Mouse (Mus musculus) skeletal muscle tissue, adult 2 months (tissue): ENCODE data around the gene Prrt4.
"Not testable (repeated sequence)": the region's sequence is repeated elsewhere in the genome, so short reads cannot be mapped to it uniquely, and the experiment has no call there.

ENCODE experiments used
- DNase-seq: peaks from one replicate; pipeline ENCODE4 v3.0.0-alpha.2; 2012; ENCODE audit warnings: low read depth, low spot score

Gene Prrt4

DNA sequence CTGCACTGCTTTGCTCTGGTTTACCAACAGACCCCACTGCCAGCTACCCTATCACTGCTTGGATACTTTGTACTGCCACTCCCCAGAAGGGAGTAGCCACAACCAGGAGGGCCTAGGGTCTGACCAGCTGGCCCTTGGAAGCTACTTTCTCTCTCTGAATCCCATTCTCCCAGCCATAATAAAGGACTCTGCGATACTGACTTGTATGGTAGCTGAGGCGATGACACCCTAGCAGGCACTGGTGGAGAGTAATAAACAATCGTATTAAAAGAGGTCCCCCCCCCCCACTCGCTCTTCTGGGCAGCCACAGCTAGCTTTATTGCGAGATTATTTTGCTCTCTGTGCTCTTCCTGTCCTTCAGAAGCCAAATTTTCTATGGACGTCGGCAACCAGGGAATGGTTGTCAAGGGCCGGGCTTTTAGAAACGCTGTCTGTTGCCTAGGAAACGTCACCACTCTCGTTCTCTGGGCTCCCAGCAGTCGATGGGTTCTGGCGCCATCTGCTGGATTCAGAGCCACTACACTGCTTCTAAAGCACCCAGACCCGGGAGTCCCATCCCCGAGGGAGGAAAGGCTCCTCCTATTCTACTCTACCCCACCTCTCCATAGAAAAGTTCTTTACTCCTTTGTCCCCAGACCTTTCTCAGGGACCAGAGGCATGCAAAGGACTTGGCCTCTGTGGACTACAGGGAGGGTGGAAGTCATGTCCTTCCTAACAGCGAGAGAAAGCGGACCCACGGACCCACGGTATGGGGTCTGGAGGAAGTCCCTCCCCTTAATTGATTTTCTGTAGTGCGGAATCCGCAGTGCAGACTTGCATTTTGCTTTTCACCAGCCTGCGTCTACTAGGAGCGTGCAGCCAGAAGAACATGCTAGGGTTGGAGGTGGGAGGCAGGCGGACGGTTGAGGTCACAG is 19.2 kb upstream of the Prrt4 start:
- DNase-seq: peak; percentile 76

DNA sequence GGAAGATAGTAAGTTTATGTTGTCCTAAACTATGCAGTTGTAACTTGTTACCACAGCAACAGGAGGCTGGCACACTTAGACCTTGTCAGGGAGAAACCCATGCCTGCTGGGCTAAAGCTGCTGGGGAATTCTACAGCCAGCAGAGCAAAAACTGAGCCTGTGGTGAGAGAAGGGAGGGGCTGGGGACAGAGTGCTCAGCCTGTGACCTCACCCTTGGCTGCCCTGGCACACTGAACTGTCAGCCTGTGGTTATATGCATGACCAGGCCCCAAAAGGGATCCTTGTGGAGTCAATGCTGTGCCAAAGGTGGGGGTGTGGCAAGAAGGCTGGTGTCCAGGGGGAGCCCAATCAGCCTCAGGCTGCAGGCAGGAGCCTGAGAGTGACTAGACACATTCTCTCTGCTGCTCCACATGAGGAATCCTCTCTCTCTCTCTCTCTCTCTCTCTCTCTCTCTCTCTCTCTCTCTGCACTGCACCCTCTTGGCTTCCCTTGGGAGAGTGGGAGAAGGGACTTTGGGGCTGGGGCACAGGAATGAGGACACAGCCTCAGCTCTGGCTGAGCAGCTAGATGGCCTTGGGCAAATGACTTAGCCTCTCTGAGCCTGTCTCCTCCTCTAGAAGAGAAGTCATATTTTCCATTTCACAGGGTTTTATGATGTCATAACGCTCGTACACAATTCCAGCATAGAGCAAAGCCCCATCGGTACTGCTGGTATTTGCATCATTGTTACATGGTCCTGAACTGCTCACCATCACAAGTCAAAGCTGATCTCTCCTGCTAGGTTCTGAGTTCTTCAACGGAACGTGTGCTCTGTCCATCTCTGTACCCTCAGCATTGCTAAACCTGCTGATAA is 16.7 kb upstream of the Prrt4 start:
- no peak for DNase-seq

GRCm38 (mm10) chr6:29195146-29195545 is 15.8 kb upstream of the Prrt4 start:
- DNase-seq: no peak

- DNase-seq: no peak
Observed at GRCm38 (mm10) chr6:29193961-29194750, 14.8 kb upstream of the Prrt4 start.

- DNase-seq: no peak
Observed at GRCm38 (mm10) chr6:29187936-29188335, 8.6 kb upstream of the Prrt4 start.

GRCm38 (mm10) chr6:29179843-29180242 is 459 bp upstream of the Prrt4 start:
- no peak for DNase-seq

DNA sequence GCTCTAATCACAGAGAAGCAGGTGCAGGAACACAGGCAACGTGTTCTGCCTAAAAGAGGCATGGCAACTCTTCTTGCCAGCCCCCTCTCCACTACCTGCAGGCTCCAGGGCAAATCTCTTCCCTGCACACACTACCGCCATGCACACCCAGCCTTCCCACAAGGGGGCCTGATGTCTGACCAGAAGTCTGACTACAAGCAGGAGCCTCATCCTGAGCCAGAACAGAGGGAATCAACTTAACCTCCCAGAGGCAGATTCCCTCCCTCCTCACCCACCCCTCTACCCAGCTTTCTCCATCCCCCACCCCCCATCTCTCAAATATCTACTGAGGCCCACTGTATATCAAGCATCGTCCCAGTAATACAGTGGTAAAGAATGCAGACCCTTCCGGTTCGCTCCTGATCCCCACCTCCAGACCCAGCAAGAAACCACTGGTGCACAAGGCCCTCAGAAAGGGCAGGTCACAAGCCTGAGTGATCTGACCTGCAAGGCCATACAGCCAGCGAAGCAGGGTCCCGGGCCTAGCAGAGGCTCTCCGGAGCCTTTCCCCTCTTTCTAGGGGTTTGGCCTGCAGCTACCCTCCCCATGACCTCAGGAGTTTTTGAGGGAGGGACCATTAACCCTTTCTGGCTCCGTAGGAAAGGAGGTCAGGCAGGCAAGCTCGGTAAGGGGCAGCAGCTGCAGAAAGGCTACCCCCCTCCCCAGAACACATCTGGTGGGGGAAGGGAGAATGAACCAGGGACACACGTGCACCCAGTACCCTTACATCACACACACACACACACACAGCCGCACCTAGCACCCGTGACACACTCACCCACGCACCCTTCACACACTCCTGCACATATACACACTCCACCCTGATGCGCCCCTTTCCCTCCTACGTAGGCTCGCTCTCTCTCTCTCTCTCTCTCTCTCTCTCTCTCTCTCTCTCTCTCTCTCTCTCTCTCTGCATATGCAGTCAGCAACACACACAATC is 1.2 kb downstream of the Prrt4 start:
- no peak for DNase-seq

DNA sequence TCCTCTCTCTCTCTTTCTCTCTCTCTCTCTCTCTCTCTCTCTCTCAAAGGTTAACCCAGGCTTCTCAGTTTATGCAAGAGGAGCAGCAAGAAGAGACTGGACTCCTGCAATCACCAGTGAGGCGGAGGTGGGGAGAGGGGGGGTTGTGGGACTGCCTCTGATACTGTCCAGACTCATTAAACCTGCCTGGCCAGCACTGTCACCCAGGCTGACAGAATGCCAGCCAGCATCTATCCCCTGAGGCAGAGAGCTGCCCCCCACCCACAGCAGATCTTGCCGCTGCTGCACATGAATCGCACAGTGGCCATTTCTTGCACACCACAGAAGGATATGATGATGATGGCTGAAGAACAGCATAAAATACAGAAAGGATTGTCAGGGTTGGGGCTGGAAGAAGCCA is 4.3 kb downstream of the Prrt4 start:
- DNase-seq: no peak

GRCm38 (mm10) chr6:29174368-29174767 is 5.0 kb downstream of the Prrt4 start:
- no peak for DNase-seq

DNA sequence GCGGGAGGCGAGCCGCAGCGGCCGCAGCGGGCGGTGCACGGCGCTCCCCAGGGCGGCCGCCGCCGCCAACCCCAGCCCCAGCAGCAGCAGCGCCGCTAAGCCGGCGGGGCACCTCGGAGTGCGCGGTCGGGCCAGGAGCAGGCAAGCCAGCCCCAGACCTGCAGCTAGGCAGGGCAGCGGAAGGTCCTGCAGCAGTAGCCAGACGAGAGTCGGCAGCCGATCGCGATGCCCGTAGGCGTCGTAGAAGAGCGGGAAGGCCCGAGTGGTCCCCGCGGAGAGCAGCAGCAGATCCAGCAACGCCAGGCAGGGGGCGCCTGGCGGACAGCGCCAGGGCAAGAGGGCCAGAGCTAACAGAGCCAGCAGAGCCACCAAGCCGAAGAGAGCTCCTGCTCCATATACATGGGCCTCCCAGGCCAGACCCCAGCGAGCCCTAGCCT is 8.4 kb downstream of the Prrt4 start:
- peak; percentile 43 for DNase-seq

GRCm38 (mm10) chr6:29170063-29170921 is 9.1 kb downstream of the Prrt4 start:
- no peak for DNase-seq

GRCm38 (mm10) chr6:29169675-29170062 is 9.7 kb downstream of the Prrt4 start:
- DNase-seq: no peak

GRCm38 (mm10) chr6:29168871-29169270 is 10.5 kb downstream of the Prrt4 start:
- DNase-seq: no peak

DNA sequence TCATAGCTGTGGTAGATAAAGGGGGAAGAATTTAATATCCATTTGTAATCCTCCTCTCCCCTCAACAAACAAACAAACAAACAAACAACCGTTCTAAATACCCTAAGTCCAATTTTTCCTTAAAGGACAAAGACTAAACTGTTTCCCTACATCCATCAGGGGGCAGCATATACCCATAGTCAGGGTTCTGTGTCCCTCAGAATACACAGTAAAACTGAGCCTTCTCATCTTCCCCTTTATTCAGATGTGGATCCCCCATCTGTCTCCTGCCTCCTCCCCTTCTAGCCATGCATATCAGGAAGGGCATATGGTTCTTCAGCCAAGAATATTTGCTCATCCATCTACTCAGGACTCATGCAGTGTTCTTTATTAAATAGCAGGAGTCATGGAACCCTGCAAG is 13.2 kb downstream of the Prrt4 start:
- DNase-seq: no peak

GRCm38 (mm10) chr6:29164314-29165244 is 14.8 kb downstream of the Prrt4 start, which contains the start of gene Rbm28:
Rbm28 (minus strand) TSS chr6:29165006.
- DNase-seq: peak; percentile 85

DNA sequence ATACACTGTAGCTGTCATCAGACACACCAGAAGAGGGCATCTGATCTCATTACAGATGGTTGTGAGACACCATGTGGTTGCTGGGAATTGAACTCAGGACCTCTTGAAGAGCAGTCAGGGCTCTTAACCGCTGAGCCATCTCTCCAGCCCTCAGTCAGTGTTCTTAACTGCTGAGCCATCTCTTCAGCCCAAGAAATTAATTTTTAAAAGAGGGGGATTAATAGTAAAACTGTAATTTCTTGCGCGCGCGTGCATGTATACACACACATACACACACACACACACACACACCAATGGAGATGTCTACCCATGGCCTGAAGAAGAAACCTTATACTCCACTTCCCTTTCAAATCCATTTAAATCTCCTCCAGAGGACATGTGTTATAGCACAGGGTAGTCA is 18.1 kb downstream of the Prrt4 start:
- not testable (repeated sequence) for DNase-seq

DNA sequence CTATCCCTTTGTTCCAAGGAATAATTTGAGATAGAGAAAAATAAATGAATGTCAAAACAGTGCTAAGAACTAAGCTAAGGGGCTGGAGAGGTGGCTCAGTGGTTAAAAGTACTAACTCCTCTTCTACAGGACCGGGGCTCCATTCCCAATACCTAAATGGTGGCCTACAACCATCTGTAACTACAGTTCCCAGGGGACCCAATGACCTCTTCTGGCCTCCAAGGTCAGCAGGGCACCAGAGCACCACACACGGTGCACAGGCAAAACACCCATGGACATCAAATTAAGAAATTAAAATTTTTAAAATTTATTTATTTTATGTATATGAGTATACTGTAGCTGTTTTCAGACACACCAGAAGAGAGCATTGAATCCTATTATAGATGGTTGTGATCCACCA is 18.6 kb downstream of the Prrt4 start:
- no peak for DNase-seq

GRCm38 (mm10) chr6:29156326-29156725 is 23.1 kb downstream of the Prrt4 start:
- no peak for DNase-seq
